Mouse (Mus musculus): ENCODE results near the gene Gm21936. TPM values are rescaled to one million over a fixed set of nuclear protein-coding genes. Genes with fewer than 3 reads are reported as not detected.
"Not testable (repeated sequence)": the region's sequence is repeated elsewhere in the genome, so short reads cannot be mapped to it uniquely, and the experiment has no call there.

The Gm21936 gene
- total RNA-seq (2015; ENCODE audit: low replicate concordance) (not detected in 2 replicates), total RNA-seq (2017; ENCODE audit: low replicate concordance) (not detected in 2 replicates)

- not testable (repeated sequence) for ATAC-seq (replicated peaks; ENCODE audit: low FRiP score, poor library complexity, severe bottlenecking)
Observed at GRCm38 (mm10) chr12:87795212-87795611, at the start of gene Gm21936. Gm21936 (plus strand) TSS chr12:87795512.

- ATAC-seq (replicated peaks; ENCODE audit: low FRiP score, poor library complexity, severe bottlenecking): not testable (repeated sequence)
Observed at GRCm38 (mm10) chr12:87775655-87776054, 19.7 kb upstream of the Gm21936 start, which contains the start of gene Gm21319. Gm21319 (minus strand) TSS chr12:87775755.

GRCm38 (mm10) chr12:87797971-87798370, 2.7 kb downstream of the Gm21936 start:
- ATAC-seq (replicated peaks; ENCODE audit: low FRiP score, poor library complexity, severe bottlenecking): not testable (repeated sequence)

- not testable (repeated sequence) for ATAC-seq (replicated peaks; ENCODE audit: low FRiP score, poor library complexity, severe bottlenecking)
Observed at GRCm38 (mm10) chr12:87816277-87816676, 21.0 kb downstream of the Gm21936 start, which contains the start of gene BB287469. BB287469 (plus strand) TSS chr12:87816577.

GRCm38 (mm10) chr12:87842239-87842638, 46.9 kb downstream of the Gm21936 start, which contains the start of gene Gm2001:
Gm2001 (minus strand) TSS chr12:87842339.
- ATAC-seq (replicated peaks; ENCODE audit: low FRiP score, poor library complexity, severe bottlenecking): not testable (repeated sequence)

Other genes starting within 250 kb of the Gm21936 start
- gene Oog1, start 192.8 kb upstream of the Gm21936 start, total RNA-seq (2015; ENCODE audit: low replicate concordance): not detected in 2 replicates
- not detected in 2 replicates for gene Oog1, start 192.8 kb upstream of the Gm21936 start, total RNA-seq (2017; ENCODE audit: low replicate concordance)
- gene Gm4027, start 176.6 kb upstream of the Gm21936 start, total RNA-seq (2015; ENCODE audit: low replicate concordance): not detected in 2 replicates
- gene Gm4027, start 176.6 kb upstream of the Gm21936 start, total RNA-seq (2017; ENCODE audit: low replicate concordance): not detected in 2 replicates
- gene Gm16381, start 150.9 kb upstream of the Gm21936 start, total RNA-seq (2015; ENCODE audit: low replicate concordance): not detected in 2 replicates
- gene Gm16381, start 150.9 kb upstream of the Gm21936 start, total RNA-seq (2017; ENCODE audit: low replicate concordance): not detected in 2 replicates
- not detected in 2 replicates for gene Gm21319, start 19.8 kb upstream of the Gm21936 start, total RNA-seq (2015; ENCODE audit: low replicate concordance)
- not detected in 2 replicates for gene Gm21319, start 19.8 kb upstream of the Gm21936 start, total RNA-seq (2017; ENCODE audit: low replicate concordance)
- not detected in 2 replicates for gene BB287469, start 21.1 kb downstream of the Gm21936 start, total RNA-seq (2015; ENCODE audit: low replicate concordance)
- not detected in 2 replicates for gene BB287469, start 21.1 kb downstream of the Gm21936 start, total RNA-seq (2017; ENCODE audit: low replicate concordance)
- not detected in 2 replicates for gene Gm2001, start 46.8 kb downstream of the Gm21936 start, total RNA-seq (2015; ENCODE audit: low replicate concordance)
- not detected in 2 replicates for gene Gm2001, start 46.8 kb downstream of the Gm21936 start, total RNA-seq (2017; ENCODE audit: low replicate concordance)
- gene Gm2016, start 78.6 kb downstream of the Gm21936 start, total RNA-seq (2015; ENCODE audit: low replicate concordance): not detected in 2 replicates
- not detected in 2 replicates for gene Gm2016, start 78.6 kb downstream of the Gm21936 start, total RNA-seq (2017; ENCODE audit: low replicate concordance)
- not detected in 2 replicates for gene Gm2022, start 99.9 kb downstream of the Gm21936 start, total RNA-seq (2015; ENCODE audit: low replicate concordance)
- not detected in 2 replicates for gene Gm2022, start 99.9 kb downstream of the Gm21936 start, total RNA-seq (2017; ENCODE audit: low replicate concordance)
- gene Gm2035, start 124.3 kb downstream of the Gm21936 start, total RNA-seq (2015; ENCODE audit: low replicate concordance): not detected in 2 replicates
- not detected in 2 replicates for gene Gm2035, start 124.3 kb downstream of the Gm21936 start, total RNA-seq (2017; ENCODE audit: low replicate concordance)
- gene Gm2042, start 158.6 kb downstream of the Gm21936 start, total RNA-seq (2015; ENCODE audit: low replicate concordance): not detected in 2 replicates
- gene Gm2042, start 158.6 kb downstream of the Gm21936 start, total RNA-seq (2017; ENCODE audit: low replicate concordance): not detected in 2 replicates
- gene Gm2075, start 216.3 kb downstream of the Gm21936 start, total RNA-seq (2015; ENCODE audit: low replicate concordance): not detected in 2 replicates
- gene Gm2075, start 216.3 kb downstream of the Gm21936 start, total RNA-seq (2017; ENCODE audit: low replicate concordance): not detected in 2 replicates
- gene Gm6803, start 223.3 kb downstream of the Gm21936 start, total RNA-seq (2015; ENCODE audit: low replicate concordance): not detected in 2 replicates
- gene Gm6803, start 223.3 kb downstream of the Gm21936 start, total RNA-seq (2017; ENCODE audit: low replicate concordance): 6.2 TPM in 1 of 2 replicates, not detected in the other
- gene Gm2056, start 231.5 kb downstream of the Gm21936 start, total RNA-seq (2015; ENCODE audit: low replicate concordance): not detected in 2 replicates
- gene Gm2056, start 231.5 kb downstream of the Gm21936 start, total RNA-seq (2017; ENCODE audit: low replicate concordance): not detected in 2 replicates